Mouse (Mus musculus) adrenal gland, adult (tissue): ENCODE results near the gene Gsk3a.

Source experiments
- DNase-seq, 2 experiments: peaks; one replicate each; pipeline ENCODE4 v3.0.0; 2022 to 2023; ENCODE audit warnings: low spot score in 1 of 2; ENCODE audit not compliant: inconsistent age in 2 of 2

Gsk3a gene

GRCm38 (mm10) chr7:25273259-25274241 is 35.9 kb upstream of the Gsk3a start:
- DNase-seq: peak in 1 of 2 experiments; percentile 42

GRCm38 (mm10) chr7:25272445-25273258 is 35.0 kb upstream of the Gsk3a start:
- peak in 1 of 2 experiments; percentile 24 for DNase-seq

GRCm38 (mm10) chr7:25271651-25272444 is 34.2 kb upstream of the Gsk3a start:
- peak in 1 of 2 experiments; percentile 44 for DNase-seq

GRCm38 (mm10) chr7:25270652-25271633 is 33.3 kb upstream of the Gsk3a start:
- DNase-seq: peak; percentile 27 to 42

- DNase-seq: peak in 1 of 2 experiments; percentile 58
These were observed 32.1 kb upstream of the Gsk3a start for GRCm38 (mm10) chr7:25269545-25270271.

- peak; percentile 39 to 73 for DNase-seq
These were observed 31.4 kb upstream of the Gsk3a start for GRCm38 (mm10) chr7:25269029-25269428.

GRCm38 (mm10) chr7:25268588-25268987 is 30.9 kb upstream of the Gsk3a start:
- DNase-seq: no peak

GRCm38 (mm10) chr7:25267751-25268463 is 30.3 kb upstream of the Gsk3a start:
- peak; percentile 99 for DNase-seq

GRCm38 (mm10) chr7:25267301-25267750 is 29.7 kb upstream of the Gsk3a start, which contains the start of gene Cic:
Gene Cic, plus strand, starts transcription at chr7:25267704.
- DNase-seq: peak; percentile 99 to 100

- peak; percentile 19 to 46 for DNase-seq
These were observed 28.7 kb upstream of the Gsk3a start for GRCm38 (mm10) chr7:25266180-25266962.

GRCm38 (mm10) chr7:25265743-25266142 is 28.1 kb upstream of the Gsk3a start:
- DNase-seq: peak in 1 of 2 experiments; percentile 32

GRCm38 (mm10) chr7:25263968-25264870 is 26.6 kb upstream of the Gsk3a start:
- peak in 1 of 2 experiments; percentile 29 for DNase-seq

GRCm38 (mm10) chr7:25261896-25262295 is 24.2 kb upstream of the Gsk3a start:
- DNase-seq: no peak

- peak in 1 of 2 experiments; percentile 40 for DNase-seq
These were observed 14.2 kb upstream of the Gsk3a start for GRCm38 (mm10) chr7:25251822-25252221.

- peak; percentile 74 to 85 for DNase-seq
These were observed 13.6 kb upstream of the Gsk3a start for GRCm38 (mm10) chr7:25251071-25251791.
